Mouse (Mus musculus) subcutaneous adipose tissue, adult 2 months (tissue): ENCODE measurements around the gene Bmp7. TPM values are rescaled to one million over a fixed set of nuclear protein-coding genes. Genes with fewer than 3 reads are reported as not detected.

ENCODE experiments used
- polyA plus RNA-seq: library from polyadenylated mRNA; depleted of rRNA; stranded (reverse); fragments of >200 nt; gene quantifications from 2 replicates; pipeline ENCODE4 v1.2.3, GENCODE M21; 2012; ENCODE audit warnings: low replicate concordance; rRNA removed

The Bmp7 gene
- 0.62 and 51.7 TPM in 2 replicates for polyA plus RNA-seq

GRCm38 (mm10) chr2:172940003-172940798 is at the start of gene Bmp7:
Gene Bmp7, minus strand, starts transcription at chr2:172940321.

GRCm38 (mm10) chr2:172977409-172978130 is 37.4 kb upstream of the Bmp7 start, which contains the start of gene Spo11:
Gene Spo11, plus strand, starts transcription at chr2:172977700.

Other genes with a start within 250 kb of the Bmp7 start
- gene Spo11, start 37.4 kb upstream of the Bmp7 start, polyA plus RNA-seq: 0.14 and 0.49 TPM in 2 replicates
- 57.3 and 88.3 TPM in 2 replicates for gene Rae1, start 59.8 kb upstream of the Bmp7 start, polyA plus RNA-seq
- 56.5 and 105 TPM in 2 replicates for gene Rbm38, start 80.2 kb upstream of the Bmp7 start, polyA plus RNA-seq
- 0.21 and 0.34 TPM in 2 replicates for gene Ctcfl, start 179.2 kb upstream of the Bmp7 start, polyA plus RNA-seq
- 109 and 408 TPM in 2 replicates for gene Pck1, start 212.7 kb upstream of the Bmp7 start, polyA plus RNA-seq